25 mouse cellular contexts compared by ENCODE assay signal in genomic region chr17:34662468-34662867, GRCm38 (mm10). TPM values are rescaled to one million over a fixed set of nuclear protein-coding genes. Genes with fewer than 3 reads are reported as not detected.
"Had no signal": no experiment of that assay in that cellular context is flagged by ENCODE, and none has a peak within 500 bp of the region (broad histone marks: within the 10 kb centered on the region; RNA-seq: fewer than 3 reads in every experiment).

No protein-coding gene starts in this region.

- H3K27ac ChIP-seq: heart, embryonic 13.5 days; heart, embryonic 15.5 days; hindbrain, embryonic 10.5 days; hindbrain, embryonic 12.5 days; hindbrain, embryonic 14.5 days; intestine, embryonic 15.5 days; layer of hippocampus, adult 2 months; left cerebral cortex, adult 2 months; limb, embryonic 10.5 days; limb, embryonic 12.5 days; liver, embryonic 13.5 days; liver, embryonic 15.5 days had no signal

- DNase-seq: gastrocnemius, postnatal 10 days; gastrocnemius, postnatal 25 days; heart, postnatal 4 days; kidney, adult 18-20 months; kidney, adult 8-10 months; kidney, postnatal 10 days; kidney, postnatal 25 days; kidney, postnatal 4 days; liver; liver, embryonic 13.5 days had no signal

- H3K4me3 ChIP-seq: heart, embryonic 13.5 days; heart, embryonic 15.5 days; hindbrain, embryonic 10.5 days; hindbrain, embryonic 12.5 days; intestine, embryonic 15.5 days; layer of hippocampus, adult 2 months; left cerebral cortex, adult 2 months; limb, embryonic 10.5 days; limb, embryonic 12.5 days; liver, embryonic 13.5 days; liver, embryonic 15.5 days had no signal

RNA-seq across cellular contexts. Expression of gene Tnxb, which starts 7.9 kb away (rescaled TPM):
- total RNA-seq: granulocyte monocyte progenitor cell, adult 5-6 weeks had no signal
- polyA plus RNA-seq: inflammation-experienced regulatory T-cells, adult 6 months; limb, embryonic 10.5 days; limb, embryonic 12.5 days had no signal

RNA-seq across cellular contexts. Expression of gene Prrt1, which starts 33.1 kb away (rescaled TPM):
- polyA plus RNA-seq: heart, embryonic 11.5 days; liver, embryonic 11.5 days; liver, embryonic 15.5 days had no signal
